8 mouse cellular contexts compared by ENCODE assay signal in genomic region chr9:108119891-108120411, GRCm38 (mm10). TPM values are rescaled to one million over a fixed set of nuclear protein-coding genes. Genes with fewer than 3 reads are reported as not detected.
DNase-seq lines count a peak whose midpoint lies in the region; ATAC-seq lines count a peak whose summit lies in the region.

No protein-coding gene starts in this region.

- ATAC-seq in midbrain, embryonic 16.5 days, result peak; percentile 58; the same call in 1 of the 2 replicates
- ATAC-seq in heart, embryonic 13.5 days (ENCODE audit: extremely low read depth, insufficient number of reproducible peaks, low FRiP score, low TSS enrichment), result peak; percentile 76; the same call in 1 of the 2 replicates
- ATAC-seq in stomach, embryonic 15.5 days (ENCODE audit: insufficient read depth, low FRiP score, low read depth), result peak; percentile 91

- intact Hi-C loops in left cerebral cortex, postnatal 36 days (cut with DNase I), result no loop called here

- no peaks in the 10 kb centered on the region for H3K4me1 ChIP-seq in midbrain, embryonic 16.5 days (ENCODE audit: control insufficient read depth, insufficient read depth, low read length)
- peaks cover 15% of the 10 kb centered on the region for H3K4me1 ChIP-seq in midbrain, embryonic 10.5 days
- H3K4me1 ChIP-seq in heart, embryonic 13.5 days, result peaks cover 19% of the 10 kb centered on the region
- peaks cover 11% of the 10 kb centered on the region for H3K4me1 ChIP-seq in stomach, embryonic 15.5 days

- H3K27ac ChIP-seq in midbrain, embryonic 16.5 days (ENCODE audit: low read length), result no peak overlapping the region
- H3K27ac ChIP-seq in midbrain, embryonic 10.5 days (replicated peaks), result no peak overlapping the region
- peak overlapping the region; percentile 85 for H3K27ac ChIP-seq in heart, embryonic 13.5 days (replicated peaks)
- peak overlapping the region; percentile 83 for H3K27ac ChIP-seq in stomach, embryonic 15.5 days

- no peak overlapping the region for H3K9ac ChIP-seq in midbrain, embryonic 16.5 days (ENCODE audit: low read depth, low read length)
- peak overlapping the region; percentile 76 for H3K9ac ChIP-seq in heart, embryonic 13.5 days
- H3K9ac ChIP-seq in stomach, embryonic 15.5 days, result no peak overlapping the region

- no peak for DNase-seq in midbrain, embryonic 10.5 days (ENCODE audit: low spot score)
- DNase-seq in large intestine, adult 2 months (ENCODE audit: low read depth, low spot score), result peak; percentile 60
- no peak for DNase-seq in left cerebral cortex, postnatal 36 days (ENCODE audit: low spot score in 2 of 2)
- no peak for DNase-seq in frontal cortex, postnatal 36 days (ENCODE audit: low spot score in 2 of 2)
- DNase-seq in frontal cortex, postnatal 14 days (ENCODE audit: low spot score in 2 of 2), result no peak

- H3K36me3 ChIP-seq in midbrain, embryonic 16.5 days (ENCODE audit: control insufficient read depth, insufficient read depth, low read length), result peaks cover 13% of the 10 kb centered on the region; the same call in 1 of the 2 replicates
- peaks cover 24% of the 10 kb centered on the region for H3K36me3 ChIP-seq in midbrain, embryonic 10.5 days
- H3K36me3 ChIP-seq in heart, embryonic 13.5 days, result no peaks in the 10 kb centered on the region
- H3K36me3 ChIP-seq in stomach, embryonic 15.5 days, result no peaks in the 10 kb centered on the region

- 53% methylated on average over 11 of the region's 11 CpGs for WGBS in midbrain, embryonic 16.5 days
- 64% methylated on average over 11 of the region's 11 CpGs for WGBS in midbrain, embryonic 10.5 days
- 21% methylated on average over 11 of the region's 11 CpGs for WGBS in heart, embryonic 13.5 days
- 13% methylated on average over 11 of the region's 11 CpGs for WGBS in large intestine, adult 2 months
- WGBS in stomach, embryonic 15.5 days, result 20% methylated on average over 11 of the region's 11 CpGs

- no peaks in the 10 kb centered on the region for H3K27me3 ChIP-seq in midbrain, embryonic 16.5 days (ENCODE audit: control insufficient read depth, insufficient read depth, low read depth, low read length)
- H3K27me3 ChIP-seq in midbrain, embryonic 10.5 days (ENCODE audit: low read depth, poor library complexity, severe bottlenecking), result peaks cover 16% of the 10 kb centered on the region
- peaks cover 19% of the 10 kb centered on the region for H3K27me3 ChIP-seq in heart, embryonic 13.5 days (replicated peaks)
- no peaks in the 10 kb centered on the region for H3K27me3 ChIP-seq in stomach, embryonic 15.5 days (replicated peaks)

- no peak overlapping the region for H3K4me2 ChIP-seq in midbrain, embryonic 16.5 days (ENCODE audit: low read length)
- peak overlapping the region; percentile 31 for H3K4me2 ChIP-seq in heart, embryonic 13.5 days
- H3K4me2 ChIP-seq in stomach, embryonic 15.5 days, result no peak overlapping the region

- H3K4me3 ChIP-seq in midbrain, embryonic 16.5 days (ENCODE audit: low read depth, low read length), result no peak overlapping the region
- H3K4me3 ChIP-seq in midbrain, embryonic 10.5 days, result no peak overlapping the region
- H3K4me3 ChIP-seq in heart, embryonic 13.5 days, result no peak overlapping the region
- no peak overlapping the region for H3K4me3 ChIP-seq in stomach, embryonic 15.5 days (replicated peaks)

- H3K9me3 ChIP-seq in midbrain, embryonic 16.5 days (replicated peaks; ENCODE audit: control insufficient read depth, low read length, poor library complexity, severe bottlenecking), result no peaks in the 10 kb centered on the region
- no peaks in the 10 kb centered on the region for H3K9me3 ChIP-seq in midbrain, embryonic 10.5 days (replicated peaks)
- H3K9me3 ChIP-seq in heart, embryonic 13.5 days, result no peaks in the 10 kb centered on the region
- no peaks in the 10 kb centered on the region for H3K9me3 ChIP-seq in stomach, embryonic 15.5 days

RNA-seq across cellular contexts. Expression of gene Apeh, which starts 25.5 kb away (rescaled TPM):
- 46.0 and 50.8 TPM in 2 replicates for polyA plus RNA-seq in midbrain, embryonic 16.5 days (2015; fragmentation: Nextera tagmentation; extraction: Ambion mirVana)
- 71.2 and 80.2 TPM in 2 replicates for polyA plus RNA-seq in midbrain, embryonic 10.5 days (2016; fragmentation: Nextera tagmentation; extraction: Ambion mirVana)
- polyA plus RNA-seq in heart, embryonic 13.5 days (2015; fragmentation: Nextera tagmentation; extraction: Ambion mirVana), result 51.3 and 62.5 TPM in 2 replicates
- 173 and 195 TPM in 2 replicates for polyA plus RNA-seq in large intestine, adult 2 months (2012; rRNA removed)
- polyA plus RNA-seq in stomach, embryonic 15.5 days (2015; fragmentation: Nextera tagmentation; extraction: Ambion mirVana), result 73.7 and 76.1 TPM in 2 replicates
- 10 to 100 TPM; 23.9 to 39.4 TPM for total RNA-seq in left cerebral cortex, postnatal 36 days (2021)

RNA-seq across cellular contexts. Expression of gene Rnf123, which starts 36.8 kb away (rescaled TPM):
- 53.4 and 53.9 TPM in 2 replicates for polyA plus RNA-seq in midbrain, embryonic 16.5 days (2015; fragmentation: Nextera tagmentation; extraction: Ambion mirVana)
- 32.2 and 39.6 TPM in 2 replicates for polyA plus RNA-seq in midbrain, embryonic 10.5 days (2016; fragmentation: Nextera tagmentation; extraction: Ambion mirVana)
- 29.4 and 30.9 TPM in 2 replicates for polyA plus RNA-seq in heart, embryonic 13.5 days (2015; fragmentation: Nextera tagmentation; extraction: Ambion mirVana)
- polyA plus RNA-seq in large intestine, adult 2 months (2012; rRNA removed), result 47.7 and 86.0 TPM in 2 replicates
- polyA plus RNA-seq in stomach, embryonic 15.5 days (2015; fragmentation: Nextera tagmentation; extraction: Ambion mirVana), result 27.5 and 32.7 TPM in 2 replicates
- total RNA-seq in left cerebral cortex, postnatal 36 days (2021), result 100 to 1,000 TPM in 1 of 2 experiments, 10 to 100 TPM in 1; 77.6 to 107 TPM

RNA-seq across cellular contexts. Expression of gene Mst1, which starts 39.7 kb away (rescaled TPM):
- polyA plus RNA-seq in midbrain, embryonic 16.5 days (2015; fragmentation: Nextera tagmentation; extraction: Ambion mirVana), result 0.09 TPM in 1 of 2 replicates, not detected in the other
- 0.78 and 0.87 TPM in 2 replicates for polyA plus RNA-seq in midbrain, embryonic 10.5 days (2016; fragmentation: Nextera tagmentation; extraction: Ambion mirVana)
- polyA plus RNA-seq in heart, embryonic 13.5 days (2015; fragmentation: Nextera tagmentation; extraction: Ambion mirVana), result 0.20 and 0.59 TPM in 2 replicates
- polyA plus RNA-seq in large intestine, adult 2 months (2012; rRNA removed), result 0.26 and 0.56 TPM in 2 replicates
- 5.2 and 7.9 TPM in 2 replicates for polyA plus RNA-seq in stomach, embryonic 15.5 days (2015; fragmentation: Nextera tagmentation; extraction: Ambion mirVana)
- not detected for total RNA-seq in left cerebral cortex, postnatal 36 days (2021)

Comparison
In these comparisons a context has a peak if more than half of its experiments do, and no peak if none do; other contexts are left out.
1. H3K27ac ChIP-seq: peak in heart, embryonic 13.5 days (single experiment) and stomach, embryonic 15.5 days (single experiment); none in midbrain, embryonic 16.5 days (single experiment) and midbrain, embryonic 10.5 days (single experiment).
2. Peak in every context shown above with its lines, with median percentiles within 50 percentile points of each other: ATAC-seq.